In genomic region chr9:45105596-45106374, GRCm38 (mm10) we compare ENCODE assay signal across 24 mouse cellular contexts. TPM values are rescaled to one million over a fixed set of nuclear protein-coding genes. Genes with fewer than 3 reads are reported as not detected.
A peak's percentile ranks its signal among the peaks of the same experiment; 100 is the strongest.
DNase-seq lines count a peak whose midpoint lies in the region; ATAC-seq and TF ChIP-seq lines count a peak whose summit lies in the region.
"Had no signal": no experiment of that assay in that cellular context is flagged by ENCODE, and none has a peak within 500 bp of the region (broad histone marks: within the 10 kb centered on the region; RNA-seq: fewer than 3 reads in every experiment).

No protein-coding gene starts in this region.

- H3K4me3 ChIP-seq in kidney, embryonic 15.5 days (replicated peaks): no peak overlapping the region
- H3K4me3 ChIP-seq in liver, postnatal 0 days (ENCODE audit: low read depth, low read length): no peak overlapping the region
- no peak overlapping the region for H3K4me3 ChIP-seq in small intestine, adult 2 months (ENCODE audit: low read depth, low read length)
- H3K4me3 ChIP-seq: embryonic facial prominence, embryonic 12.5 days; forebrain, embryonic 15.5 days; hindbrain, embryonic 13.5 days had no signal

- DNase-seq in adrenal gland, adult 2 months: peak; percentile 6
- no peak for DNase-seq in adrenal gland, postnatal 10 days
- peak; percentile 54 to 76 for DNase-seq in kidney, adult 8-10 months
- no peak for DNase-seq in liver, postnatal 0 days
- DNase-seq in liver: no peak
- DNase-seq: adrenal gland, adult 8-10 months; B cell, adult 2 months; cerebellum, adult 11 months; cerebellum, adult 9-10 months; cerebellum, postnatal 25 days; gastrocnemius, postnatal 36 days; heart, adult 11 months; heart, postnatal 10 days had no signal

- no peak for TF ChIP-seq CTCF in liver, postnatal 0 days (IDR thresholded peaks at IDR 0.05; ENCODE audit: low read depth)
- no peak for TF ChIP-seq CTCF in small intestine, adult 2 months (IDR thresholded peaks at IDR 0.05; ENCODE audit: extremely low read depth, insufficient read length, insufficient replicate concordance, low read depth, low read length)

- TF ChIP-seq EP300 in liver, postnatal 0 days (IDR thresholded peaks at IDR 0.05; ENCODE audit: low read depth): 0 out of 2 replicates have a peak, but pooled peaks have one; percentile 34

- H3K27me3 ChIP-seq in kidney, embryonic 15.5 days: no peaks in the 10 kb centered on the region
- no peaks in the 10 kb centered on the region for H3K27me3 ChIP-seq in liver, postnatal 0 days (ENCODE audit: insufficient read depth, low read length)
- H3K27me3 ChIP-seq in small intestine, adult 2 months (ENCODE audit: control insufficient read depth, insufficient read depth, low read length): no peaks in the 10 kb centered on the region
- H3K27me3 ChIP-seq: embryonic facial prominence, embryonic 12.5 days; forebrain, embryonic 15.5 days; hindbrain, embryonic 13.5 days had no signal

- TF ChIP-seq POLR2A in small intestine, adult 2 months (IDR thresholded peaks at IDR 0.05; ENCODE audit: low read depth, low read length): no peak

- no peaks in the 10 kb centered on the region for H3K9me3 ChIP-seq in kidney, embryonic 15.5 days (replicated peaks)
- no peaks in the 10 kb centered on the region for H3K9me3 ChIP-seq in liver, postnatal 0 days (ENCODE audit: low read length)
- H3K9me3 ChIP-seq: embryonic facial prominence, embryonic 12.5 days; forebrain, embryonic 15.5 days; G1E; hindbrain, embryonic 13.5 days had no signal

- no peaks in the 10 kb centered on the region for H3K4me1 ChIP-seq in kidney, embryonic 15.5 days
- no peaks in the 10 kb centered on the region for H3K4me1 ChIP-seq in liver, postnatal 0 days (ENCODE audit: insufficient read depth)
- H3K4me1 ChIP-seq in small intestine, adult 2 months (ENCODE audit: control insufficient read depth, insufficient read depth, insufficient read length, low read length): peaks cover 34% of the 10 kb centered on the region
- H3K4me1 ChIP-seq: embryonic facial prominence, embryonic 12.5 days; forebrain, embryonic 15.5 days; hindbrain, embryonic 13.5 days had no signal

- 84% methylated on average over 2 of the region's 2 CpGs for WGBS in kidney, embryonic 15.5 days
- 59% methylated on average over 2 of the region's 2 CpGs for WGBS in liver, postnatal 0 days (ENCODE audit: insufficient replicate concordance)
- 21% methylated on average over 2 of the region's 2 CpGs for WGBS in small intestine, adult 2 months

- H3K27ac ChIP-seq in kidney, embryonic 15.5 days: no peak overlapping the region
- H3K27ac ChIP-seq in liver, postnatal 0 days (ENCODE audit: low read depth): peak overlapping the region; percentile 63
- peak overlapping the region; percentile 71 for H3K27ac ChIP-seq in small intestine, adult 2 months (ENCODE audit: insufficient read depth, low read depth, low read length)
- H3K27ac ChIP-seq: embryonic facial prominence, embryonic 12.5 days; forebrain, embryonic 15.5 days; hindbrain, embryonic 13.5 days had no signal

- H3K4me2 ChIP-seq in kidney, embryonic 15.5 days: no peak overlapping the region
- H3K4me2 ChIP-seq in liver, postnatal 0 days (ENCODE audit: low read depth, low read length): no peak overlapping the region
- H3K4me2 ChIP-seq: embryonic facial prominence, embryonic 12.5 days; forebrain, embryonic 15.5 days; hindbrain, embryonic 13.5 days had no signal

- no peak for ATAC-seq in kidney, embryonic 15.5 days (replicated peaks; ENCODE audit: low FRiP score)
- peak; percentile 76 for ATAC-seq in liver, postnatal 0 days
- ATAC-seq in activated CD4-positive, CD25-positive, alpha-beta regulatory T cell, adult 4 months: no peak
- ATAC-seq: CD4-positive, CD25-positive, alpha-beta regulatory T cell, adult 4 months; forebrain, embryonic 15.5 days had no signal

- no peaks in the 10 kb centered on the region for H3K36me3 ChIP-seq in kidney, embryonic 15.5 days
- no peaks in the 10 kb centered on the region for H3K36me3 ChIP-seq in liver, postnatal 0 days (replicated peaks; ENCODE audit: insufficient read depth, low read length)
- no peaks in the 10 kb centered on the region for H3K36me3 ChIP-seq in small intestine, adult 2 months (ENCODE audit: control insufficient read depth, insufficient read depth, low read length)
- H3K36me3 ChIP-seq: embryonic facial prominence, embryonic 12.5 days; forebrain, embryonic 15.5 days; G1E; hindbrain, embryonic 13.5 days had no signal

- H3K9ac ChIP-seq in kidney, embryonic 15.5 days: no peak overlapping the region
- H3K9ac ChIP-seq in liver, postnatal 0 days (replicated peaks): no peak overlapping the region
- H3K9ac ChIP-seq: embryonic facial prominence, embryonic 12.5 days; forebrain, embryonic 15.5 days; hindbrain, embryonic 13.5 days had no signal

RNA-seq across cellular contexts. Expression of gene Scn2b, which starts 11.8 kb away (rescaled TPM):
- 10 to 100 TPM; 10.4 to 13.5 TPM for total RNA-seq in adrenal gland, adult 2 months (2021)
- 2.0 and 2.2 TPM in 2 replicates for polyA plus RNA-seq in adrenal gland, adult 2 months (2012; rRNA removed)
- total RNA-seq in adrenal gland, postnatal 10 days (2021): 1 to 10 TPM; 6.7 to 7.5 TPM
- 4.6 and 5.4 TPM in 2 replicates for polyA plus RNA-seq in kidney, embryonic 15.5 days (2015; fragmentation: Nextera tagmentation; extraction: Ambion mirVana)
- polyA plus RNA-seq in liver, postnatal 0 days (2015; fragmentation: Nextera tagmentation; extraction: Ambion mirVana): 0.06 and 0.09 TPM in 2 replicates
- polyA plus RNA-seq in small intestine, adult 2 months (2012; rRNA removed): 0.27 and 0.98 TPM in 2 replicates
- under 1 TPM; 0.19 to 0.42 TPM for polyA plus RNA-seq in activated CD4-positive, CD25-positive, alpha-beta regulatory T cell, adult 4 months (2017; shearing (Covaris generic))
- total RNA-seq: hematopoietic stem cell, adult 5-6 weeks had no signal
- polyA plus RNA-seq: G1E had no signal

RNA-seq across cellular contexts. Expression of gene Jaml, which starts 26.8 kb away (rescaled TPM):
- total RNA-seq in adrenal gland, adult 2 months (2021): 1 to 10 TPM; 1.0 to 2.9 TPM
- polyA plus RNA-seq in adrenal gland, adult 2 months (2012; rRNA removed): 0.06 and 0.08 TPM in 2 replicates
- 1 to 10 TPM in 1 of 2 experiments, under 1 TPM in 1; 0.70 to 1.8 TPM for total RNA-seq in adrenal gland, postnatal 10 days (2021)
- 0.19 and 0.42 TPM in 2 replicates for polyA plus RNA-seq in kidney, embryonic 15.5 days (2015; fragmentation: Nextera tagmentation; extraction: Ambion mirVana)
- polyA plus RNA-seq in liver, postnatal 0 days (2015; fragmentation: Nextera tagmentation; extraction: Ambion mirVana): 0.68 and 0.73 TPM in 2 replicates
- polyA plus RNA-seq in small intestine, adult 2 months (2012; rRNA removed): 2.5 and 3.9 TPM in 2 replicates
- polyA plus RNA-seq in activated CD4-positive, CD25-positive, alpha-beta regulatory T cell, adult 4 months (2017; shearing (Covaris generic)): 10 to 100 TPM in 1 of 2 experiments, 1 to 10 TPM in 1; 8.3 to 19.6 TPM
- total RNA-seq: G1E had no signal
- polyA plus RNA-seq: forebrain, embryonic 11.5 days; G1E had no signal

RNA-seq across cellular contexts. Expression of gene Scn4b, which starts 32.4 kb away (rescaled TPM):
- total RNA-seq in adrenal gland, adult 2 months (2021): 1 to 10 TPM in 1 of 2 experiments, under 1 TPM in 1; 0.46 to 1.0 TPM
- 0.18 and 0.51 TPM in 2 replicates for polyA plus RNA-seq in adrenal gland, adult 2 months (2012; rRNA removed)
- 10 to 100 TPM in 1 of 2 experiments, 1 to 10 TPM in 1; 3.3 to 14.2 TPM for total RNA-seq in adrenal gland, postnatal 10 days (2021)
- polyA plus RNA-seq in kidney, embryonic 15.5 days (2015; fragmentation: Nextera tagmentation; extraction: Ambion mirVana): 0.51 and 0.62 TPM in 2 replicates
- polyA plus RNA-seq in liver, postnatal 0 days (2015; fragmentation: Nextera tagmentation; extraction: Ambion mirVana): 0.73 and 0.82 TPM in 2 replicates
- polyA plus RNA-seq in small intestine, adult 2 months (2012; rRNA removed): 0.06 and 0.09 TPM in 2 replicates
- polyA plus RNA-seq in activated CD4-positive, CD25-positive, alpha-beta regulatory T cell, adult 4 months (2017; shearing (Covaris generic)): not detected
- total RNA-seq: hematopoietic stem cell, adult 5-6 weeks had no signal
- polyA plus RNA-seq: G1E; heart, embryonic 14.5 days had no signal

RNA-seq across cellular contexts. Expression of gene Mpzl3, which starts 50.8 kb away (rescaled TPM):
- 10 to 100 TPM in 1 of 2 experiments, 1 to 10 TPM in 1; 6.2 to 13.3 TPM for total RNA-seq in adrenal gland, adult 2 months (2021)
- 0.99 and 1.3 TPM in 2 replicates for polyA plus RNA-seq in adrenal gland, adult 2 months (2012; rRNA removed)
- total RNA-seq in adrenal gland, postnatal 10 days (2021): 1 to 10 TPM; 2.9 to 4.4 TPM
- polyA plus RNA-seq in kidney, embryonic 15.5 days (2015; fragmentation: Nextera tagmentation; extraction: Ambion mirVana): 2.7 and 3.0 TPM in 2 replicates
- 0.99 and 1.4 TPM in 2 replicates for polyA plus RNA-seq in liver, postnatal 0 days (2015; fragmentation: Nextera tagmentation; extraction: Ambion mirVana)
- polyA plus RNA-seq in small intestine, adult 2 months (2012; rRNA removed): 11.1 and 12.2 TPM in 2 replicates
- 10 to 100 TPM; 10.2 to 11.9 TPM for polyA plus RNA-seq in activated CD4-positive, CD25-positive, alpha-beta regulatory T cell, adult 4 months (2017; shearing (Covaris generic))

Comparison
In these comparisons a context has a peak if more than half of its experiments do, and no peak if none do; other contexts are left out.
1. DNase-seq: peak in adrenal gland, adult 2 months (single experiment) and kidney, adult 8-10 months (2 of 2); none in adrenal gland, postnatal 10 days (single experiment), liver, postnatal 0 days (single experiment) and liver (single experiment).